Mouse (Mus musculus) stomach, embryonic 14.5 days (tissue): ENCODE results near the gene Cacna1h. TPM values are rescaled to one million over a fixed set of nuclear protein-coding genes. Genes with fewer than 3 reads are reported as not detected.

ENCODE experiments used
- ATAC-seq: fragments of 200-750 bp; cut with Nextera tagmentation; 2 replicates; pipeline ENCODE4 v1.8.0; 2017; ENCODE audit warnings: low read depth, moderate TSS enrichment; ENCODE audit not compliant: insufficient number of reproducible peaks, insufficient read depth, low FRiP score
- H3K27ac ChIP-seq: fragments of 300-500 bp; sonication (generic); 2 replicates; pipeline ENCODE4 v1.5.1; 2014; ENCODE audit warnings: mild to moderate bottlenecking, low read length, moderate library complexity, mixed read lengths
- H3K27me3 ChIP-seq: fragments of 300-500 bp; sonication (generic); 2 replicates; pipeline ENCODE4 v1.6.1; 2014; ENCODE audit warnings: low read length, control low read depth, mixed read lengths; ENCODE audit not compliant: control insufficient read depth, insufficient read depth
- H3K36me3 ChIP-seq: fragments of 300-500 bp; sonication (generic); 2 replicates; pipeline ENCODE4 v1.6.1; 2014; ENCODE audit warnings: mild to moderate bottlenecking, control low read depth, low read length, moderate library complexity, mixed read lengths; ENCODE audit not compliant: control insufficient read depth, insufficient read depth
- H3K4me1 ChIP-seq: fragments of 300-500 bp; sonication (generic); 2 replicates; pipeline ENCODE4 v1.6.1; 2014; ENCODE audit warnings: low read length, control low read depth, mixed read lengths; ENCODE audit not compliant: control insufficient read depth, insufficient read depth
- H3K4me2 ChIP-seq: fragments of 300-500 bp; sonication (generic); replicated peaks from 2 replicates; pipeline ENCODE4 v1.6.1; 2014; ENCODE audit warnings: low read depth, low read length, control low read depth
- H3K4me3 ChIP-seq: fragments of 300-500 bp; sonication (generic); 2 replicates; pipeline ENCODE4 v1.5.1; 2014; ENCODE audit warnings: low read depth, low read length, control low read depth
- H3K9ac ChIP-seq: fragments of 300-500 bp; sonication (generic); replicated peaks from 2 replicates; pipeline ENCODE4 v1.6.1; 2014; ENCODE audit warnings: low read depth, mild to moderate bottlenecking, control low read depth, low read length, moderate library complexity, mixed read lengths
- H3K9me3 ChIP-seq: fragments of 300-500 bp; sonication (generic); 2 replicates; pipeline ENCODE4 v1.6.1; 2016; ENCODE audit warnings: low read depth, low read length, control low read depth; ENCODE audit not compliant: control insufficient read depth
- WGBS: fragments of 180-500 bp; shearing (Covaris S2); extraction: QIAGEN DNeasy Blood & Tissue Kit; methylation state at CpG from one replicate; pipeline ENCODE4 v1.1.7; 2014; 5-methylcytosine and 5-hydroxymethylcytosine counted together
- polyA plus RNA-seq: library from polyadenylated mRNA; unstranded; fragments of >200 nt; fragmentation: Nextera tagmentation; extraction: Ambion mirVana; gene quantifications from 2 replicates; pipeline ENCODE4 v1.2.1, GENCODE M21; 2014

The Cacna1h gene
- polyA plus RNA-seq, 1 experiment from 2014 or later: 6.6 TPM

GRCm38 (mm10) chr17:25363726-25364125 is 69.9 kb downstream of the Cacna1h start:
- Histone ChIP-seq H3K4me2 (no peak overlapping the region), H3K36me3 (no peaks in the 10 kb centered on the region), H3K4me3 (no peak overlapping the region), H3K27ac (no peak overlapping the region), H3K4me1 (no peaks in the 10 kb centered on the region), H3K27me3 (no peaks in the 10 kb centered on the region), H3K9ac (no peak overlapping the region), H3K9me3 (no peaks in the 10 kb centered on the region)
- no peak for ATAC-seq
- WGBS: 3% methylated on average over 1 of the region's 1 CpGs

- no peak overlapping the region for H3K9ac ChIP-seq
- H3K27me3 ChIP-seq: no peaks in the 10 kb centered on the region
- H3K4me1 ChIP-seq: no peaks in the 10 kb centered on the region
- H3K27ac ChIP-seq: no peak overlapping the region
- H3K4me3 ChIP-seq: no peak overlapping the region
- 83% methylated on average over 2 of the region's 2 CpGs for WGBS
- no peak for ATAC-seq
- no peaks in the 10 kb centered on the region for H3K9me3 ChIP-seq
- H3K4me2 ChIP-seq: no peak overlapping the region
- no peaks in the 10 kb centered on the region for H3K36me3 ChIP-seq
These were observed 72.3 kb downstream of the Cacna1h start for GRCm38 (mm10) chr17:25361291-25361690.

- no peak within 1 kb of the TSS for H3K9ac ChIP-seq
- no peaks in the 10 kb centered on the region for H3K9me3 ChIP-seq
- 92% methylated on average over 4 of the region's 4 CpGs for WGBS
- no peaks in the 10 kb centered on the region for H3K4me1 ChIP-seq
- no peak within 1 kb of the TSS for H3K27ac ChIP-seq
- H3K4me2 ChIP-seq: no peak within 1 kb of the TSS
- no peak within 1 kb of the TSS for H3K4me3 ChIP-seq
- no peaks in the 10 kb centered on the region for H3K36me3 ChIP-seq
- H3K27me3 ChIP-seq: no peaks in the 10 kb centered on the region
- no peak for ATAC-seq
These were observed 88.1 kb downstream of the Cacna1h start, which contains the start of gene Tpsab1 for GRCm38 (mm10) chr17:25345462-25345861. Tpsab1 (minus strand) TSS chr17:25345562.

- Histone ChIP-seq H3K27me3 (no peaks in the 10 kb centered on the region), H3K4me2 (no peak overlapping the region), H3K27ac (no peak overlapping the region), H3K9me3 (no peaks in the 10 kb centered on the region), H3K4me3 (no peak overlapping the region), H3K36me3 (no peaks in the 10 kb centered on the region), H3K4me1 (no peaks in the 10 kb centered on the region), H3K9ac (no peak overlapping the region)
- 40% methylated on average over 3 of the region's 3 CpGs for WGBS
- ATAC-seq: no peak
These were observed 92.1 kb downstream of the Cacna1h start for GRCm38 (mm10) chr17:25341490-25341889.

- H3K4me1 ChIP-seq: no peaks in the 10 kb centered on the region
- WGBS: 83% methylated on average over 6 of the region's 6 CpGs
- H3K36me3 ChIP-seq: no peaks in the 10 kb centered on the region
- no peak overlapping the region for H3K4me3 ChIP-seq
- ATAC-seq: no peak
- H3K9me3 ChIP-seq: no peaks in the 10 kb centered on the region
- no peak overlapping the region for H3K9ac ChIP-seq
- no peaks in the 10 kb centered on the region for H3K27me3 ChIP-seq
- no peak overlapping the region for H3K4me2 ChIP-seq
- H3K27ac ChIP-seq: no peak overlapping the region
These were observed 93.6 kb downstream of the Cacna1h start for GRCm38 (mm10) chr17:25340003-25340402.

- Histone ChIP-seq H3K4me3 (no peak overlapping the region), H3K4me1 (no peaks in the 10 kb centered on the region), H3K27me3 (no peaks in the 10 kb centered on the region), H3K4me2 (no peak overlapping the region), H3K9ac (no peak overlapping the region), H3K9me3 (no peaks in the 10 kb centered on the region), H3K36me3 (no peaks in the 10 kb centered on the region), H3K27ac (no peak overlapping the region)
- 72% methylated on average over 4 of the region's 4 CpGs for WGBS
- ATAC-seq: no peak
These were observed 95.4 kb downstream of the Cacna1h start for GRCm38 (mm10) chr17:25338218-25338617.

- 2% methylated on average over 8 of the region's 8 CpGs for WGBS
- H3K9ac ChIP-seq: no peak overlapping the region
- H3K36me3 ChIP-seq: no peaks in the 10 kb centered on the region
- no peak for ATAC-seq
- H3K27ac ChIP-seq: no peak overlapping the region
- H3K4me1 ChIP-seq: no peaks in the 10 kb centered on the region
- no peak overlapping the region for H3K4me3 ChIP-seq
- H3K4me2 ChIP-seq: no peak overlapping the region
- H3K9me3 ChIP-seq: no peaks in the 10 kb centered on the region
- H3K27me3 ChIP-seq: no peaks in the 10 kb centered on the region
These were observed 99.6 kb downstream of the Cacna1h start for GRCm38 (mm10) chr17:25333943-25334342.

- Histone ChIP-seq H3K27ac (no peak overlapping the region), H3K4me2 (no peak overlapping the region), H3K36me3 (no peaks in the 10 kb centered on the region), H3K27me3 (no peaks in the 10 kb centered on the region), H3K4me3 (no peak overlapping the region), H3K9me3 (no peaks in the 10 kb centered on the region), H3K4me1 (no peaks in the 10 kb centered on the region), H3K9ac (no peak overlapping the region)
- ATAC-seq: no peak
- WGBS: 75% methylated on average over 9 of the region's 9 CpGs
These were observed 101.3 kb downstream of the Cacna1h start for GRCm38 (mm10) chr17:25332321-25332720.
